Mouse (Mus musculus) intestine, postnatal 0 days (tissue): ENCODE data around the gene Slc25a28. TPM values are rescaled to one million over a fixed set of nuclear protein-coding genes. Genes with fewer than 3 reads are reported as not detected.
A peak's percentile ranks its signal among the peaks of the same experiment; 100 is the strongest.

ENCODE experiments used
- ATAC-seq: fragments of 200-750 bp; cut with Nextera tagmentation; 2 replicates; pipeline ENCODE4 v1.8.0; 2017; ENCODE audit warnings: mild to moderate bottlenecking, moderate TSS enrichment, moderate library complexity
- H3K27ac ChIP-seq: fragments of 300-500 bp; sonication (generic); 2 replicates; pipeline ENCODE4 v1.5.1; 2014; ENCODE audit warnings: mild to moderate bottlenecking, low read depth, low read length, moderate library complexity
- H3K27me3 ChIP-seq: fragments of 300-500 bp; sonication (generic); replicated peaks from 2 replicates; pipeline ENCODE4 v1.6.1; 2014; ENCODE audit warnings: low read length, mixed read lengths; ENCODE audit not compliant: control insufficient read depth, insufficient read depth
- H3K36me3 ChIP-seq: fragments of 300-500 bp; sonication (generic); 2 replicates; pipeline ENCODE4 v1.6.1; 2014; ENCODE audit warnings: mild to moderate bottlenecking, moderate library complexity; ENCODE audit not compliant: control insufficient read depth, insufficient read depth
- H3K4me1 ChIP-seq: fragments of 300-500 bp; sonication (generic); replicated peaks from 2 replicates; pipeline ENCODE4 v1.6.1; 2014; ENCODE audit warnings: antibody characterized with exemption, low read length, mixed read lengths; ENCODE audit not compliant: control insufficient read depth, insufficient read depth
- H3K4me2 ChIP-seq: fragments of 300-500 bp; sonication (generic); replicated peaks from 2 replicates; pipeline ENCODE4 v1.6.1; 2014; ENCODE audit warnings: low read depth, mild to moderate bottlenecking, moderate library complexity
- H3K4me3 ChIP-seq: fragments of 300-500 bp; sonication (generic); 2 replicates; pipeline ENCODE4 v1.5.1; 2014; ENCODE audit warnings: low read depth, low read length
- H3K9ac ChIP-seq: fragments of 300-500 bp; sonication (generic); 2 replicates; pipeline ENCODE4 v1.6.1; 2014; ENCODE audit warnings: mild to moderate bottlenecking, low read depth, low read length
- H3K9me3 ChIP-seq: fragments of 300-500 bp; sonication (generic); 2 replicates; pipeline ENCODE4 v1.6.1; 2016; ENCODE audit warnings: mixed run types; ENCODE audit not compliant: control insufficient read depth
- CTCF ChIP-seq: sonication (generic); IDR thresholded peaks from 2 replicates; pipeline ENCODE4 v1.5.1; 2016; ENCODE audit warnings: low read depth, mild to moderate bottlenecking, control low read depth, antibody characterized with exemption, moderate library complexity
- WGBS: fragments of 180-500 bp; shearing (Covaris S2); extraction: QIAGEN DNeasy Blood & Tissue Kit; methylation state at CpG from one replicate; pipeline ENCODE4 v1.1.7; 2014; 5-methylcytosine and 5-hydroxymethylcytosine counted together
- polyA plus RNA-seq: library from polyadenylated mRNA; unstranded; fragments of >200 nt; fragmentation: Nextera tagmentation; extraction: Ambion mirVana; gene quantifications from 2 replicates; pipeline ENCODE4 v1.2.1, GENCODE M21; 2015

Slc25a28 gene
- polyA plus RNA-seq, 1 experiment from 2014 or later = 20.6 TPM

- H3K4me3 ChIP-seq = no peak overlapping the region
- no peaks in the 10 kb centered on the region; the same call in 1 of the 2 replicates for H3K4me1 ChIP-seq
- 0 out of 2 replicates have a peak, but pooled peaks cover 4% of the 10 kb centered on the region for H3K27me3 ChIP-seq
- no peaks in the 10 kb centered on the region for H3K9me3 ChIP-seq
- no peak overlapping the region for H3K4me2 ChIP-seq
- H3K27ac ChIP-seq = no peak overlapping the region
- no peak for ATAC-seq
- no peak for TF ChIP-seq CTCF
- H3K36me3 ChIP-seq = no peaks in the 10 kb centered on the region
- WGBS = 79% methylated on average over 9 of the region's 9 CpGs
- H3K9ac ChIP-seq = no peak overlapping the region
Observed at GRCm38 (mm10) chr19:43647261-43647660, 27.4 kb downstream of the Slc25a28 start.

DNA sequence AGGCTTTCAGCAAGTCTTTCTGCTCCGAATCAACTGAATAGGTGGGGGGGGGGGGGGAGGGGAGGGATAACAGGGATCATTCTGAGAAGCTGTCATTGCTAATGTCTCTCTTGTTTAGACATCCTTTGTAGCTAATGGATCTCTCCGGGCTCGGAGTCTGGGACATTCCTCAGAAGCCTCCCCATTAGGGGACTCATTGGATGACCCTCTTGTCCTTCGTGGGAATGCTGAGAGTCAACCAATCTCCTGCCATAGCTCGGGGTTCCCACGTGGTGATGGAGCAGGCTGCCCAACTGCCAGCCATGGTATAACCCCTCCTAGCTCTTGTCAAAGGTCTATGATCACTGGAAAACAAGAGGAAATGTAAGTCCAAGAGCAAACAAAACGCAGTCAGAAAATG is 27.8 kb downstream of the Slc25a28 start:
- Histone ChIP-seq H3K4me2 (no peak overlapping the region), H3K27ac (no peak overlapping the region)

DNA sequence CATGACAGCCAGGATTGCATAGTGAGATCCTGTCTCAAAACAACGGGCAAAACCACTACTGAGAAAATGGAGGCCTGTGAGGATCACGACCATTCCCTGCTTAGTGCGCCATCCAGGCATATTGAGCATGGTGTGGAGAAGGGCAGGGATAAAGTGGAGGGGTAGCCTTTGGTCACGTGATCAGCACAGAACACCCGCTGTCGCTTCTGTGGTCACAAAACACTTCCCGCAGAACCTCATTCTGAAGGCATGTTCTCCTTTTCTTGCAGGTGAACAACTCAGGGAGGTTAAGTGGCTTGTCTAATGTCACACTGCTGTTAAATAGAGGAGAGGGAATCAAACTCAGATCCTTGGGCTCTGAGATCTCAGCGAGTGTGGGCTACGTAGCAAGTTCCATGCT is 29.2 kb downstream of the Slc25a28 start:
- ATAC-seq = no peak
- TF ChIP-seq CTCF = no peak
- Histone ChIP-seq H3K4me1 (no peaks in the 10 kb centered on the region; the same call in 1 of the 2 replicates), H3K4me2 (no peak overlapping the region), H3K4me3 (no peak overlapping the region), H3K27me3 (0 out of 2 replicates have a peak, but pooled peaks cover 6% of the 10 kb centered on the region), H3K36me3 (no peaks in the 10 kb centered on the region), H3K9ac (no peak overlapping the region), H3K9me3 (no peaks in the 10 kb centered on the region), H3K27ac (no peak overlapping the region)
- WGBS = 91% methylated on average over 9 of the region's 9 CpGs

More for the DNA sequence above, 27.8 kb downstream of the Slc25a28 start:
- Histone ChIP-seq H3K4me3 (no peak overlapping the region), H3K4me1 (no peaks in the 10 kb centered on the region; the same call in 1 of the 2 replicates), H3K36me3 (no peaks in the 10 kb centered on the region), H3K9ac (no peak overlapping the region), H3K27me3 (0 out of 2 replicates have a peak, but pooled peaks cover 4% of the 10 kb centered on the region), H3K9me3 (no peaks in the 10 kb centered on the region)
- no peak for TF ChIP-seq CTCF
- no peak for ATAC-seq
- WGBS = 49% methylated on average over 7 of the region's 7 CpGs

- no peak overlapping the region for H3K4me2 ChIP-seq
- WGBS = 76% methylated on average over 9 of the region's 9 CpGs
- H3K4me3 ChIP-seq = no peak overlapping the region
Observed at GRCm38 (mm10) chr19:43642843-43643242, 31.8 kb downstream of the Slc25a28 start.

DNA sequence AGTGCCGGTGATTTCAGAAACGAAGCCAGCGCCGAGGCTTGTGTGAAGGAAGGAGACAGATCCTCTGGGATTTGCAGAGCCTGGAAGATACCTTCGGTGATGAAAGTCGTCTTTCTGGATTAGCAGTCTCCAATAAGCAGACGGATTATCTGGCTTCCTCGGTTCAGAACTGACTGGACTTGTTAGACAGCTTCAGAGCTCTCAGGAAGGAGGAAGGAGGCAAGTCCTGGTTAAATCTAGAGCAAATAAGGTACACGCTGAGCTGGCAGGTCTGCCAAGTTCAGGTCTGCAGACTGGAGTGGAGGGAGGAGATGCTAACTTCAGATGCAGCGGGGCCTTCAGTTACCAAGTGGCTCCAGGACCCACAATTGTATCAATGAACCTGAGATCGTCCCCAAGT is 32.8 kb downstream of the Slc25a28 start:
- no peaks in the 10 kb centered on the region; the same call in 1 of the 2 replicates for H3K4me1 ChIP-seq
- 51% methylated on average over 11 of the region's 11 CpGs for WGBS
- H3K36me3 ChIP-seq = no peaks in the 10 kb centered on the region; the same call in 1 of the 2 replicates
- peaks cover 9% of the 10 kb centered on the region; the same call in 1 of the 2 replicates for H3K27me3 ChIP-seq
- H3K4me2 ChIP-seq = no peak overlapping the region
- H3K9me3 ChIP-seq = no peaks in the 10 kb centered on the region
- H3K27ac ChIP-seq = no peak overlapping the region
- H3K9ac ChIP-seq = no peak overlapping the region
- H3K4me3 ChIP-seq = no peak overlapping the region
- no peak for ATAC-seq
- no peak for TF ChIP-seq CTCF

More at GRCm38 (mm10) chr19:43642843-43643242, 31.8 kb downstream of the Slc25a28 start:
- Histone ChIP-seq H3K9me3 (no peaks in the 10 kb centered on the region), H3K36me3 (no peaks in the 10 kb centered on the region; the same call in 1 of the 2 replicates), H3K4me1 (no peaks in the 10 kb centered on the region; the same call in 1 of the 2 replicates), H3K9ac (no peak overlapping the region), H3K27ac (no peak overlapping the region), H3K27me3 (peaks cover 9% of the 10 kb centered on the region; the same call in 1 of the 2 replicates)
- no peak for TF ChIP-seq CTCF
- no peak for ATAC-seq

DNA sequence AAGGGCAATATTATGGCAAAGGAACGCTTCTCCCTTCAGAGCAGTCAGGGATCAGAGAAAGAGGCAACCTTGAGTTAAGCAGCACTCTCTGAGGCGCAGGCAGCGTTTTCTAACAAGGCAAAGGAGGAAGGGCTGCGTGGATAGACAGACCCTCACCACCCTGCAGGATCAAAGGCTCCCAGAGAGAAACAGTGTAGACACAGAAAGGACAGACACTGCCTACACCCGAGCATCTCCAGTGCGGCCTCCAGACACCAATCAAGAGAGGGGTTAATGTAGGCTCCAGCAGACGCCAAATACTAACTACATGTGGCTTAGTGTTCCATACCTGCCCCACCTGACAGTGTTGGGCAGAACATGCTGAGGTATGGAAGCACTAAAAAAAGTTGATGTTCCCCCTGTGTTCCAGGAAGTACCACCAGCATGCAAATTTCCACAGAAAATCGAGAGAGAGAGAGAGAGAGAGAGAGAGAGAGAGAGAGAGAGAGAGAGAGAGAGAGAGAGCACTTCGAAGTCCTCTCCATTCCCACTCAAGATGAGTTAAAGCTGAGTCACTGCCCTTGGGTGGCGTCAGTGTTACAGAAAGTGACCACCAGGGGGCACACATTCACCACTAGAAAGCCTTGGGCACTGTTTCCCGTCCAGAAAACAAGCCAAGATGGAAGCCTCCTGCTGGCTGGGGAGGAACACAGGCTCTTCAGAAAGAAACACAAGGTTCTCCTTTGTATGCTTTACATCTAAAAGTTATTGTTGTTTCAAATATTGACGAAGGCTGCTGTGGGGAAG is 44.0 kb downstream of the Slc25a28 start:
- Histone ChIP-seq H3K36me3 (no peaks in the 10 kb centered on the region), H3K9ac (no peak overlapping the region), H3K4me3 (no peak overlapping the region), H3K4me1 (no peaks in the 10 kb centered on the region), H3K27ac (no peak overlapping the region), H3K4me2 (no peak overlapping the region), H3K27me3 (no peaks in the 10 kb centered on the region), H3K9me3 (no peaks in the 10 kb centered on the region)
- peak; percentile 98 for TF ChIP-seq CTCF
- 31% methylated on average over 12 of the region's 12 CpGs for WGBS
- peak; percentile 80 for ATAC-seq
